Mouse (Mus musculus): ENCODE results near the gene Dmxl2. TPM values are rescaled to one million over a fixed set of nuclear protein-coding genes. Genes with fewer than 3 reads are reported as not detected.
A peak's percentile ranks its signal among the peaks of the same experiment; 100 is the strongest.

Gene Dmxl2
- polyA plus RNA-seq, 1 experiment: 0.25 TPM

DNA sequence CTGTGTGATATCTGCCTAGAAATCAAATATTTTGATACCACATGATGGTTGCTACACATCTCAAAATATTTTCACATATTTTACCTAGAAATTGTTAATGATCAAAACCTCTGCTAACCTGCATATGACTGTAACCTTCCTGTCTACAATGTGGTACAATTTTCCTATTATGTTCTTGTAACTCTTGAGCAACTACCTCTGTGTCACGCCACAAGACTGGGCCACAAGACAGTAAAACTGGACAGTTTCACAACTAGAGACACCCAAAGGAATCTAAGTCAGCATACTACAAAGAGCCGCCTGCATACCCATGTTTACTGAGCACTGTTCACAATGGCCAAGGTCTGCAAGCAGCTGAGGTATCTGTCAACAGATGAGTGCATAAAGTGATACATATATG is 32.1 kb downstream of the Dmxl2 start:
- H3K36me3 ChIP-seq (ENCODE audit: control insufficient read depth, insufficient read depth): no peaks in the 10 kb centered on the region
- no peak for TF ChIP-seq MYOG (IDR thresholded peaks at IDR 0.05; ENCODE audit: control insufficient read depth, extremely low read depth, insufficient read length)
- no peak for TF ChIP-seq CEBPB (IDR thresholded peaks at IDR 0.05; ENCODE audit: low read depth)
- TF ChIP-seq MAX (IDR thresholded peaks at IDR 0.05): no peak
- no peak for TF ChIP-seq FOSL1 (IDR thresholded peaks at IDR 0.05; ENCODE audit: insufficient read depth, low read length, poor library complexity, severe bottlenecking)
- no peak for TF ChIP-seq MYOD1 (IDR thresholded peaks at IDR 0.05; ENCODE audit: control insufficient read depth, insufficient read length, low read depth)
- TF ChIP-seq USF1 (IDR thresholded peaks at IDR 0.05; ENCODE audit: low read depth): no peak
- no peaks in the 10 kb centered on the region for H3K79me2 ChIP-seq (ENCODE audit: control insufficient read depth, insufficient read depth)
- H3K79me3 ChIP-seq (ENCODE audit: low read depth): no peaks in the 10 kb centered on the region
- H3ac ChIP-seq (ENCODE audit: control insufficient read depth, insufficient read length, low read depth): no peak overlapping the region
- no peaks in the 10 kb centered on the region for H3K27me3 ChIP-seq (ENCODE audit: control insufficient read depth, insufficient read depth, insufficient read length)
- H3K4me3 ChIP-seq (ENCODE audit: insufficient read depth, poor library complexity, severe bottlenecking): no peak overlapping the region

DNA sequence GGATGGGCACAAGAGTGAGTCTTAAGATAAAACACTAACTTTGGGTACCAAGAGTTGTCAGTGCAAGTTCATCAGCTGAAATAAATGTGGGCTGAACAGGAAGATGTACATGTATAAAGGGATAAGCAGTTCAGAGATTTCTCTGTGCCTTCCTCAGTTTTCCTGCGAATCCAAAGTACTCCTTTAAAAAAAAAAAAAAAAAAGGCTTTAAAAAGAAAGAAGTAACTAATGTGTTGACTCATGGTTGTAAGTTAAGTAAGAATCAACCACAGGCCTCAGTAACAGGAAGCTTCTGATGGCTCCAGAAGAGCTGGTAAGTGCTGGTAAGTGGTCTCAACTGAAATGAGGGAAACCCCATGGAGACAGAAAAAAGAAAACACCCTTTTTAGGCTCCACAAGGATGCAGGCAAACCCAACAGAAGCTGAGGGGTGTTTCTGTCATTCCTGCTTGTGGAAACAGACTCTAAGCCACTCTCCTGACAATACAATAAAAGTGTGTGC is 33.9 kb downstream of the Dmxl2 start:
- TF ChIP-seq MAX (IDR thresholded peaks at IDR 0.05) (no peak), USF1 (IDR thresholded peaks at IDR 0.05; ENCODE audit: low read depth) (no peak), CTCF (IDR thresholded peaks at IDR 0.05; ENCODE audit: control insufficient read depth, insufficient read depth, insufficient read length) (no peak), MYOD1 (IDR thresholded peaks at IDR 0.05; ENCODE audit: control insufficient read depth, insufficient read length, low read depth) (no peak), MYOG (IDR thresholded peaks at IDR 0.05; ENCODE audit: control insufficient read depth, extremely low read depth, insufficient read length) (no peak), CEBPB (IDR thresholded peaks at IDR 0.05; ENCODE audit: low read depth) (no peak), FOSL1 (IDR thresholded peaks at IDR 0.05; ENCODE audit: insufficient read depth, low read length, poor library complexity, severe bottlenecking) (no peak)
- no peaks in the 10 kb centered on the region for H3K36me3 ChIP-seq (ENCODE audit: control insufficient read depth, insufficient read depth)
- no peak overlapping the region for H3K4me3 ChIP-seq (ENCODE audit: insufficient read depth, poor library complexity, severe bottlenecking)
- H3K79me2 ChIP-seq (ENCODE audit: control insufficient read depth, insufficient read depth): no peaks in the 10 kb centered on the region
- H3ac ChIP-seq (ENCODE audit: control insufficient read depth, insufficient read length, low read depth): no peak overlapping the region
- H3K27me3 ChIP-seq (ENCODE audit: control insufficient read depth, insufficient read depth, insufficient read length): no peaks in the 10 kb centered on the region
- H3K79me3 ChIP-seq (ENCODE audit: low read depth): no peaks in the 10 kb centered on the region

DNA sequence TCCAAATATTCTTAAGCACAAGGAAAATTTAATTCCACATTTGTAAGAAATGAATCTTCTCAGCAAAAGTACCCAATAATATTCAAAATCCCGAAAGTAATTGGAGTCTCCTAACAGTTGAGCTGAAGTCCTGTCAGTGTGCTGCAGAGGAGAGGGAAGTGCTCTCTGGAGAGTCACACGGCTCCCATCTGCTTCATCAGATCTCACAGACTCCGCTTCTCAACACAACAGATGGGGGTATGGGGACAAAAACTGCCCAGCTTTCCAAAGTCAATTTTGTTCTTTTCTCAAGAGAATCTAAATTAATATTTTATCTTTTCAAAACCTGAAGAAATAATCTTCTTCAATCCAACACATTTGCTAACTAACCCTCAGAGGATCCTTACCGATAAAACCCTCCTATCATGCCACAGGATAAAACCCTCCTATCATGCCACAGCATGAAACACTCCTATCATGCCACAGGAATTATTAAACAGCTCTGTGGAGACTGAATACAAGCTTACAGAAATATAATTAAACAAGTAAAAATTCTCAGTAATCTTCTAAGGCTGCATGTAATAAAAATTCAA is 37.9 kb downstream of the Dmxl2 start:
- no peak overlapping the region for H3K4me3 ChIP-seq (ENCODE audit: insufficient read depth, poor library complexity, severe bottlenecking)
- no peak for TF ChIP-seq USF1 (IDR thresholded peaks at IDR 0.05; ENCODE audit: low read depth)
- TF ChIP-seq CTCF (IDR thresholded peaks at IDR 0.05; ENCODE audit: control insufficient read depth, insufficient read depth, insufficient read length): no peak
- no peak for TF ChIP-seq MYOD1 (IDR thresholded peaks at IDR 0.05; ENCODE audit: control insufficient read depth, insufficient read length, low read depth)
- TF ChIP-seq MYOG (IDR thresholded peaks at IDR 0.05; ENCODE audit: control insufficient read depth, extremely low read depth, insufficient read length): no peak
- no peak for TF ChIP-seq CEBPB (IDR thresholded peaks at IDR 0.05; ENCODE audit: low read depth)
- no peak for TF ChIP-seq FOSL1 (IDR thresholded peaks at IDR 0.05; ENCODE audit: insufficient read depth, low read length, poor library complexity, severe bottlenecking)
- no peak for TF ChIP-seq MAX (IDR thresholded peaks at IDR 0.05)
- no peaks in the 10 kb centered on the region for H3K27me3 ChIP-seq (ENCODE audit: control insufficient read depth, insufficient read depth, insufficient read length)
- no peaks in the 10 kb centered on the region for H3K79me3 ChIP-seq (ENCODE audit: low read depth)
- H3K79me2 ChIP-seq (ENCODE audit: control insufficient read depth, insufficient read depth): no peaks in the 10 kb centered on the region
- H3ac ChIP-seq (ENCODE audit: control insufficient read depth, insufficient read length, low read depth): no peak overlapping the region
- no peaks in the 10 kb centered on the region for H3K36me3 ChIP-seq (ENCODE audit: control insufficient read depth, insufficient read depth)

DNA sequence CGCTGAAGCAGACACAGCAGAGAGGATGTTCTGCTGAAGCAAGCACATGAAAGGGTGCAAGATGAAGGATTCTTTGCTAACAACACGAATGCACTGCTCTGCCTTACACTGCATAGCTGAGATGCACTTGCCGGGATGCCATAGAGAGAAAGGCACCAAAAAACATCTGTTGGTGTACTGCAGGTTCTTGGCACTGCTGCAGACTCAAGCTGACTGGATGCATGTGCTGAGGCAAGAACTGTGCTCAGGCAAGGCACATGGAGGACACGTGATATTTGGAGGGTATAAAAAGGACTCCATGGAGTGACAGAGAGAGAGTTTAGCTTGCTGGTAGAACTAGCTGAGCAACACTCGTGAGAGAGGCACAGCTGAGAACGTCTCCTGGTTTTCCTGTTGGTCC is 62.4 kb downstream of the Dmxl2 start:
- TF ChIP-seq MAX (IDR thresholded peaks at IDR 0.05): no peak
- TF ChIP-seq CTCF (IDR thresholded peaks at IDR 0.05; ENCODE audit: control insufficient read depth, insufficient read depth, insufficient read length): no peak
- no peak for TF ChIP-seq MYOD1 (IDR thresholded peaks at IDR 0.05; ENCODE audit: control insufficient read depth, insufficient read length, low read depth)
- TF ChIP-seq MYOG (IDR thresholded peaks at IDR 0.05; ENCODE audit: control insufficient read depth, extremely low read depth, insufficient read length): no peak
- TF ChIP-seq CEBPB (IDR thresholded peaks at IDR 0.05; ENCODE audit: low read depth): no peak
- TF ChIP-seq USF1 (IDR thresholded peaks at IDR 0.05; ENCODE audit: low read depth): no peak
- Histone ChIP-seq H3K79me3 (ENCODE audit: low read depth) (no peaks in the 10 kb centered on the region), H3K27me3 (ENCODE audit: control insufficient read depth, insufficient read depth, insufficient read length) (no peaks in the 10 kb centered on the region), H3K79me2 (ENCODE audit: control insufficient read depth, insufficient read depth) (no peaks in the 10 kb centered on the region), H3K4me3 (ENCODE audit: insufficient read depth, poor library complexity, severe bottlenecking) (no peak overlapping the region), H3ac (ENCODE audit: control insufficient read depth, insufficient read length, low read depth) (no peak overlapping the region), H3K36me3 (ENCODE audit: control insufficient read depth, insufficient read depth) (no peaks in the 10 kb centered on the region)

DNA sequence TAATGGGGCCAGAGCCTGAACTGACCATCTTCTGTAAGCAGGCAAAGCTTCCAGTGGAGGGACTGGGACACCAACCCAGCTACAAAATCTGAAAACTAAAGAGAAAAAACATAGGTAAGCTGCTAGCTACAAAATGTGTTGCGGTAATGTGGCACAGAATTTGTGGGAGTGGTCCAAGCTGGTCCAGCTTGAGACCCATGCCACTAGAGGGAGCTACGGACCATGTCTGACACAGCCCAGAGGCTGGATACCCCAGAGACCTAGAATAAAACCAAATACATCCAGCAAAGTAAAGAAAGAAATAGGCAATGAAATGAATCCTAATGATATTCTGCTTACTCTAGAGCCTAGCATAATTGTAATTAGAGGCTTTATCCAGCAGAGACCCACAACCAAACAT is 63.2 kb downstream of the Dmxl2 start:
- Histone ChIP-seq H3K36me3 (ENCODE audit: control insufficient read depth, insufficient read depth) (no peaks in the 10 kb centered on the region), H3K4me3 (ENCODE audit: insufficient read depth, poor library complexity, severe bottlenecking) (no peak overlapping the region), H3K79me2 (ENCODE audit: control insufficient read depth, insufficient read depth) (no peaks in the 10 kb centered on the region), H3K79me3 (ENCODE audit: low read depth) (no peaks in the 10 kb centered on the region), H3K27me3 (ENCODE audit: control insufficient read depth, insufficient read depth, insufficient read length) (no peaks in the 10 kb centered on the region), H3ac (ENCODE audit: control insufficient read depth, insufficient read length, low read depth) (no peak overlapping the region)
- TF ChIP-seq USF1 (IDR thresholded peaks at IDR 0.05; ENCODE audit: low read depth) (no peak), CTCF (IDR thresholded peaks at IDR 0.05; ENCODE audit: control insufficient read depth, insufficient read depth, insufficient read length) (peak; percentile 31)

DNA sequence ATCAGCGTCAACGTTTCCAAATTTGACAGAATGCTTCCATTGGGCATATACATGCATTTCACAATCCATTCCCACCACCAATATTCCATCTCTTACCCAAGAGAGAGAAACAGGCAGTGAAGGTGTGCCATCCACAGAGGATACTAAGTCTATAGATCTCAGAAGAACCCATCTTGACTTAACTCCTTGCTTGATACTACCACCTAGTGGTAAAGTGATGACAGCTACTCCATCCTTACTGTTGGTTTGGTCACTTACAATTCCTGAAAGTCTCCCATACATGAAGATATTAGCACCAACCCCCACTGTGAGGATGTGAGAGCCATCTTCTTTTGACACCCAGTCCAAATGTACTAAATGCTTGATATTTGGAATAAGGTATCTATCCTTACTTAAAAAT is 85.2 kb downstream of the Dmxl2 start:
- Histone ChIP-seq H3K79me2 (ENCODE audit: control insufficient read depth, insufficient read depth) (no peaks in the 10 kb centered on the region), H3K4me3 (ENCODE audit: insufficient read depth, poor library complexity, severe bottlenecking) (no peak overlapping the region), H3K36me3 (ENCODE audit: control insufficient read depth, insufficient read depth) (no peaks in the 10 kb centered on the region), H3K79me3 (ENCODE audit: low read depth) (no peaks in the 10 kb centered on the region), H3K27me3 (ENCODE audit: control insufficient read depth, insufficient read depth, insufficient read length) (peaks cover 5% of the 10 kb centered on the region), H3ac (ENCODE audit: control insufficient read depth, insufficient read length, low read depth) (no peak overlapping the region)
- TF ChIP-seq MYOG (IDR thresholded peaks at IDR 0.05; ENCODE audit: control insufficient read depth, extremely low read depth, insufficient read length) (no peak), USF1 (IDR thresholded peaks at IDR 0.05; ENCODE audit: low read depth) (no peak), CEBPB (IDR thresholded peaks at IDR 0.05; ENCODE audit: low read depth) (no peak)
